Mouse (Mus musculus): ENCODE results near the gene Tmem45a. TPM values are rescaled to one million over a fixed set of nuclear protein-coding genes. Genes with fewer than 3 reads are reported as not detected.

The Tmem45a gene
- polyA plus RNA-seq, 1 experiment: 1.0 TPM

GRCm38 (mm10) chr16:56870458-56870857, 15.5 kb downstream of the Tmem45a start:
- Histone ChIP-seq H3K4me3 (ENCODE audit: insufficient read depth, low read length) (no peak overlapping the region), H3K27ac (ENCODE audit: insufficient read depth, low read length) (no peak overlapping the region), H3K4me1 (ENCODE audit: control insufficient read depth, insufficient read depth, low read length) (no peaks in the 10 kb centered on the region)
- no peak for TF ChIP-seq CTCF (IDR thresholded peaks at IDR 0.05; ENCODE audit: extremely low read depth, insufficient read depth, low read length)
- no peak for TF ChIP-seq POLR2A (IDR thresholded peaks at IDR 0.05; ENCODE audit: extremely low read depth, insufficient read depth, low read length)

GRCm38 (mm10) chr16:56868361-56868760, 17.6 kb downstream of the Tmem45a start:
- Histone ChIP-seq H3K27ac (ENCODE audit: insufficient read depth, low read length) (no peak overlapping the region), H3K4me1 (ENCODE audit: control insufficient read depth, insufficient read depth, low read length) (no peaks in the 10 kb centered on the region), H3K4me3 (ENCODE audit: insufficient read depth, low read length) (no peak overlapping the region)
- TF ChIP-seq CTCF (IDR thresholded peaks at IDR 0.05; ENCODE audit: extremely low read depth, insufficient read depth, low read length): no peak
- TF ChIP-seq POLR2A (IDR thresholded peaks at IDR 0.05; ENCODE audit: extremely low read depth, insufficient read depth, low read length): no peak

- Histone ChIP-seq H3K27ac (ENCODE audit: insufficient read depth, low read length) (no peak overlapping the region), H3K4me3 (ENCODE audit: insufficient read depth, low read length) (no peak overlapping the region), H3K4me1 (ENCODE audit: control insufficient read depth, insufficient read depth, low read length) (no peaks in the 10 kb centered on the region)
- TF ChIP-seq CTCF (IDR thresholded peaks at IDR 0.05; ENCODE audit: extremely low read depth, insufficient read depth, low read length): no peak
- TF ChIP-seq POLR2A (IDR thresholded peaks at IDR 0.05; ENCODE audit: extremely low read depth, insufficient read depth, low read length): no peak
Observed at GRCm38 (mm10) chr16:56867591-56867990, 18.4 kb downstream of the Tmem45a start.

GRCm38 (mm10) chr16:56852841-56853587, 33.0 kb downstream of the Tmem45a start:
- no peak overlapping the region for H3K4me3 ChIP-seq (ENCODE audit: insufficient read depth, low read length)
- TF ChIP-seq CTCF (IDR thresholded peaks at IDR 0.05; ENCODE audit: extremely low read depth, insufficient read depth, low read length): no peak
- TF ChIP-seq POLR2A (IDR thresholded peaks at IDR 0.05; ENCODE audit: extremely low read depth, insufficient read depth, low read length): no peak
- no peaks in the 10 kb centered on the region; the same call in 1 of the 2 replicates for H3K4me1 ChIP-seq (ENCODE audit: control insufficient read depth, insufficient read depth, low read length)
- H3K27ac ChIP-seq (ENCODE audit: insufficient read depth, low read length): no peak overlapping the region

DNA sequence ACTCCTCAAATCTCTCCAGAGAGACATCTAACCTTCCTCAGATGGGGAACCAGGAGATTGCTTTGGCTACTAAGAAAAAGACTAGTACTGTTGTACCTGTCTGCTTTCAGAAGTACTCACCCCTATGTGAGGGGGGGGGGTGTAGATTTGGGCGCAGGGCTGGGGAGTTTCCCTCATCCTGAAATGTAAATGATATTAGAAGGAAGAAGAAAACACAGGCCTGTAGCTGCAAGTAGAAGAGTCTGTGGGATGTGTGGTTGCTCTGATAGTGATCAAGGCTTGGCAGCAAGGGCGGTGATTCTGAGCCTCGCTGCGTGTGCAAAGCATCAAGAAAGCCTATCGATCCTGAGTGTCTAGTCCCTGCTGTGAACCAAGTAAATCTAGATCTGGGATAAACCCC, 43.0 kb downstream of the Tmem45a start:
- H3K4me3 ChIP-seq (ENCODE audit: insufficient read depth, low read length): no peak overlapping the region
- TF ChIP-seq CTCF (IDR thresholded peaks at IDR 0.05; ENCODE audit: extremely low read depth, insufficient read depth, low read length) (no peak), POLR2A (IDR thresholded peaks at IDR 0.05; ENCODE audit: extremely low read depth, insufficient read depth, low read length) (no peak)
- no peaks in the 10 kb centered on the region for H3K4me1 ChIP-seq (ENCODE audit: control insufficient read depth, insufficient read depth, low read length)
- H3K27ac ChIP-seq (ENCODE audit: insufficient read depth, low read length): no peak overlapping the region

- TF ChIP-seq POLR2A (IDR thresholded peaks at IDR 0.05; ENCODE audit: extremely low read depth, insufficient read depth, low read length) (no peak), CTCF (IDR thresholded peaks at IDR 0.05; ENCODE audit: extremely low read depth, insufficient read depth, low read length) (no peak)
- H3K27ac ChIP-seq (ENCODE audit: insufficient read depth, low read length): no peak overlapping the region
- no peak overlapping the region for H3K4me3 ChIP-seq (ENCODE audit: insufficient read depth, low read length)
- 0 out of 2 replicates have a peak, but pooled peaks cover 1% of the 10 kb centered on the region for H3K4me1 ChIP-seq (ENCODE audit: control insufficient read depth, insufficient read depth, low read length)
Observed at GRCm38 (mm10) chr16:56833312-56833711, 52.7 kb downstream of the Tmem45a start.

- H3K27ac ChIP-seq (ENCODE audit: insufficient read depth, low read length): no peak overlapping the region
- no peak overlapping the region for H3K4me3 ChIP-seq (ENCODE audit: insufficient read depth, low read length)
- TF ChIP-seq POLR2A (IDR thresholded peaks at IDR 0.05; ENCODE audit: extremely low read depth, insufficient read depth, low read length) (no peak), CTCF (IDR thresholded peaks at IDR 0.05; ENCODE audit: extremely low read depth, insufficient read depth, low read length) (no peak)
- 0 out of 2 replicates have a peak, but pooled peaks cover 1% of the 10 kb centered on the region for H3K4me1 ChIP-seq (ENCODE audit: control insufficient read depth, insufficient read depth, low read length)
Observed at GRCm38 (mm10) chr16:56831986-56832385, 54.0 kb downstream of the Tmem45a start.

- no peaks in the 10 kb centered on the region for H3K4me1 ChIP-seq (ENCODE audit: control insufficient read depth, insufficient read depth, low read length)
- no peak overlapping the region for H3K4me3 ChIP-seq (ENCODE audit: insufficient read depth, low read length)
- H3K27ac ChIP-seq (ENCODE audit: insufficient read depth, low read length): no peak overlapping the region
- TF ChIP-seq POLR2A (IDR thresholded peaks at IDR 0.05; ENCODE audit: extremely low read depth, insufficient read depth, low read length) (no peak), CTCF (IDR thresholded peaks at IDR 0.05; ENCODE audit: extremely low read depth, insufficient read depth, low read length) (no peak)
Observed at GRCm38 (mm10) chr16:56801370-56802109, 84.4 kb downstream of the Tmem45a start.

- TF ChIP-seq POLR2A (IDR thresholded peaks at IDR 0.05; ENCODE audit: extremely low read depth, insufficient read depth, low read length): no peak
- no peak for TF ChIP-seq CTCF (IDR thresholded peaks at IDR 0.05; ENCODE audit: extremely low read depth, insufficient read depth, low read length)
- Histone ChIP-seq H3K4me1 (ENCODE audit: control insufficient read depth, insufficient read depth, low read length) (no peaks in the 10 kb centered on the region), H3K27ac (ENCODE audit: insufficient read depth, low read length) (no peak overlapping the region), H3K4me3 (ENCODE audit: insufficient read depth, low read length) (no peak overlapping the region)
Observed at GRCm38 (mm10) chr16:56800946-56801345, 85.0 kb downstream of the Tmem45a start.

DNA sequence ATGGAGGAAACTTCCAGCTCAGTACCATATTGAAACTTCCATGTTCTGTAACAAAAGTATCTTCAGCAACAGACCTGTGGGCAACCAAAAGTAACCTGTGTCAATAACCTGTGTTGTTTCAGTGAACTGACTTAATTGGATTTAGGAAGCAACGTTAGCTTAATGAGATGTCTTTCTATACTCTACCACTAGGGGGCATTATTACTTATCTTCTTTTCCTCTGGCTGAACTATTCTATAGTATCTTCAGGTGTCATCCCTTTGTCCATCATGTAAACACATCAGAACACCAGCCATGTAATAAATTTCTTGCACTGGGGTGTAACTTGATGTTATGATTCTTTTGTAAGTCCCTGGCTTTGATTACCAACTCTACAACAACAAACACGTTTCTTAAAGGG, 85.5 kb downstream of the Tmem45a start:
- Histone ChIP-seq H3K27ac (ENCODE audit: insufficient read depth, low read length) (no peak overlapping the region), H3K4me1 (ENCODE audit: control insufficient read depth, insufficient read depth, low read length) (no peaks in the 10 kb centered on the region), H3K4me3 (ENCODE audit: insufficient read depth, low read length) (no peak overlapping the region)
- TF ChIP-seq CTCF (IDR thresholded peaks at IDR 0.05; ENCODE audit: extremely low read depth, insufficient read depth, low read length): no peak
- TF ChIP-seq POLR2A (IDR thresholded peaks at IDR 0.05; ENCODE audit: extremely low read depth, insufficient read depth, low read length): no peak
